Mouse (Mus musculus): Measurements from ENCODE around the gene Endov. TPM values are rescaled to one million over a fixed set of nuclear protein-coding genes. Genes with fewer than 3 reads are reported as not detected.

Endov gene
- polyA plus RNA-seq, 1 experiment from 2014 or later: 17.1 TPM

DNA sequence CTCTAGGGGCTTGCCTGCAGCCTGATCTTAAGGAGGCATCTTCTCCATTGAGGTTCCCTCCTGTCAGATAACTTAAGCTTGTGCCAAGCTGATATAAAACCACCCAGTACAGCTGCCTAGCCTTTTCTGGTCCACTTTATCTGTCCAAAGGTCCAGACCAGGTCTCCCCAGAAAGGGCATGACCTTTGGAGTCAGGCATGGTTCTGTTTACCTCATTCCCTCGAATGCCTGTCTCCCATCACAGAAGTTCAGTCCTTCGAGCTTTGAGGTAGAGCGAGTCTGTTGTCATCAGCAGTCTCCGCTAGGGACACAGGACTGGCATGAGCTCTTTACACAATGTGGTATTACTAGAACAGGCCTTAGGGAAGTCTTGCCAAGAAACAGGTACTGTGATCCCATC lies 15.2 kb downstream of the Endov start:
- Histone ChIP-seq H3K27me3 (no peaks in the 10 kb centered on the region), H3K9me3 (no peaks in the 10 kb centered on the region), H3K9ac (no peak overlapping the region), H3K36me3 (peaks cover 69% of the 10 kb centered on the region), H3K4me3 (no peak overlapping the region), H3K4me2 (replicated peaks) (no peak overlapping the region), H3K27ac (no peak overlapping the region), H3K4me1 (peaks cover 5% of the 10 kb centered on the region; the same call in 1 of the 2 replicates)
- ATAC-seq (ENCODE audit: low FRiP score, low read depth): no peak
- WGBS: 77% methylated on average over 4 of the region's 4 CpGs

DNA sequence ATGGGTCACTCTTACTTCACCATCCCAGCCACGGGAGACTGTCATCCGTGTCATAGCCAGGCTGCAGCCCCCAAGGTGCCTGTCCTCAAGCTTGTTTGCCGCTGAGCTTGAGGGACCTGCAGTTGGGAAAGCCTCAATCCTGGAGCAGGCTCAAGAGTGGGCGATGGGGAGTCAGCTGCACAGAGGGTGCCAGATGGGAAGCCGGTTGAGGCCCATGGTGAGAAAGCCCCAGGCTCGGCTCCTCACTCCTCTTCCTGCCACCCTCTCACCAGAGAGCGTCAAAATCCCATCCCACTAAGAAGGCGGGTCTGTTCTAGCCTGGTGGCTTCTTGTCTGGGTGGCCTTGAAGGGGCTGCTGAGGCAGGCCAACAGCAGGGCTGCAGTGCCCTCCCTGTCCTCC lies 16.6 kb downstream of the Endov start:
- H3K27me3 ChIP-seq: no peaks in the 10 kb centered on the region
- H3K4me2 ChIP-seq (replicated peaks): no peak overlapping the region
- H3K9me3 ChIP-seq: no peaks in the 10 kb centered on the region
- peaks cover 55% of the 10 kb centered on the region for H3K36me3 ChIP-seq
- H3K27ac ChIP-seq: no peak overlapping the region
- peaks cover 5% of the 10 kb centered on the region for H3K4me1 ChIP-seq
- H3K4me3 ChIP-seq: no peak overlapping the region
- 84% methylated on average over 8 of the region's 8 CpGs for WGBS
- ATAC-seq (ENCODE audit: low FRiP score, low read depth): no peak
- no peak overlapping the region for H3K9ac ChIP-seq

- peaks cover 45% of the 10 kb centered on the region for H3K36me3 ChIP-seq
- no peak overlapping the region for H3K27ac ChIP-seq
- ATAC-seq (ENCODE audit: low FRiP score, low read depth): no peak
- H3K9ac ChIP-seq: no peak overlapping the region
- H3K4me1 ChIP-seq: peaks cover 20% of the 10 kb centered on the region
- H3K4me2 ChIP-seq (replicated peaks): no peak overlapping the region
- H3K4me3 ChIP-seq: no peak overlapping the region
- H3K27me3 ChIP-seq: peaks cover 7% of the 10 kb centered on the region
- WGBS: 74% methylated on average over 5 of the region's 5 CpGs
- H3K9me3 ChIP-seq: no peaks in the 10 kb centered on the region
These were observed 18.1 kb downstream of the Endov start for GRCm38 (mm10) chr11:119509165-119509776.

DNA sequence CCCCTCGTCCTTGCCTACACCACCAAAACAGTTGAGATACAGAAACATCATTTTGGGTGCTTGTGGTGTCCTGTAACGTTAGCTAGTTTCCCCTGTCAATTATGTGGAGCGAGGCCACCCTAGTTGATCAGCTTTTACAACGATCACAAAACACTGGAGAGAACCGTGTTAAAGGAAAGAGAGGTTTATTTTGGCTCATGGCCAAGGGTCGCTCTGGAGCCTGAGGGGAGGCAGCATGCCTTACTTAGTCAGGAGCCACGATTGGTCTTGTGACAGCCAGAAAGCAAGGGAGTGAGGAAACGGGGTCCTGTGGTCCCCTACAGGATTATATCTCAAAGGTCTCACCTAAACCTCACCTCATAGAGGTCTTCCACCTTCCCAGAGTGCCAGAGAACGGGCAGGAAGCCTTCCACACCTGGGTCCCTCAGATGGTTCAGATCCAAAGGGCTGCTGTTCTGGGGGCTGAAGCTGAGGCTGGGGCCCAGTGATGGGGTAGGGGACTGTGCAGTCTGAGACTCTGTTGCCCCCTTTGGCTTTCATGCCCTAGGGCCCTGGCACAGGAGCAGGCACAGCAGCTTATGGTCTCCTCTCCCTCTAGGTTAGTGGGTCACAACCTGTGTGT lies 22.0 kb downstream of the Endov start:
- 34% methylated on average over 9 of the region's 9 CpGs for WGBS
- peaks cover 34% of the 10 kb centered on the region for H3K27me3 ChIP-seq

GRCm38 (mm10) chr11:119514108-119514860 lies 23.1 kb downstream of the Endov start:
- peaks cover 2% of the 10 kb centered on the region; the same call in 1 of the 2 replicates for H3K36me3 ChIP-seq
- H3K9me3 ChIP-seq: no peaks in the 10 kb centered on the region
- no peak overlapping the region for H3K27ac ChIP-seq
- H3K9ac ChIP-seq: 0 out of 2 replicates have a peak overlapping the region, but pooled peaks have one; percentile 51
- ATAC-seq (ENCODE audit: low FRiP score, low read depth): no peak
- no peak overlapping the region for H3K4me3 ChIP-seq
- peaks cover 34% of the 10 kb centered on the region for H3K27me3 ChIP-seq
- peak overlapping the region; percentile 61 for H3K4me2 ChIP-seq (replicated peaks)
- peaks cover 36% of the 10 kb centered on the region for H3K4me1 ChIP-seq
- 48% methylated on average over 16 of the region's 16 CpGs for WGBS

More for the DNA sequence above, 22.0 kb downstream of the Endov start:
- Histone ChIP-seq H3K36me3 (peaks cover 13% of the 10 kb centered on the region), H3K9me3 (no peaks in the 10 kb centered on the region), H3K27ac (no peak overlapping the region), H3K9ac (no peak overlapping the region), H3K4me2 (replicated peaks) (no peak overlapping the region), H3K4me3 (no peak overlapping the region), H3K4me1 (peaks cover 36% of the 10 kb centered on the region)
- no peak for ATAC-seq (ENCODE audit: low FRiP score, low read depth)

- H3K9me3 ChIP-seq: no peaks in the 10 kb centered on the region
- WGBS: 3% methylated on average over 21 of the region's 21 CpGs
- peaks cover 34% of the 10 kb centered on the region for H3K27me3 ChIP-seq
- H3K9ac ChIP-seq: 0 out of 2 replicates have a peak overlapping the region, but pooled peaks have one; percentile 51
- H3K4me3 ChIP-seq: peak overlapping the region; percentile 30
- peak; percentile 25; the same call in 1 of the 2 replicates for ATAC-seq (ENCODE audit: low FRiP score, low read depth)
- no peaks in the 10 kb centered on the region for H3K36me3 ChIP-seq
- H3K4me2 ChIP-seq (replicated peaks): peak overlapping the region; percentile 61
- H3K4me1 ChIP-seq: peaks cover 36% of the 10 kb centered on the region
- H3K27ac ChIP-seq: no peak overlapping the region
These were observed 24.0 kb downstream of the Endov start for GRCm38 (mm10) chr11:119514967-119515636.

DNA sequence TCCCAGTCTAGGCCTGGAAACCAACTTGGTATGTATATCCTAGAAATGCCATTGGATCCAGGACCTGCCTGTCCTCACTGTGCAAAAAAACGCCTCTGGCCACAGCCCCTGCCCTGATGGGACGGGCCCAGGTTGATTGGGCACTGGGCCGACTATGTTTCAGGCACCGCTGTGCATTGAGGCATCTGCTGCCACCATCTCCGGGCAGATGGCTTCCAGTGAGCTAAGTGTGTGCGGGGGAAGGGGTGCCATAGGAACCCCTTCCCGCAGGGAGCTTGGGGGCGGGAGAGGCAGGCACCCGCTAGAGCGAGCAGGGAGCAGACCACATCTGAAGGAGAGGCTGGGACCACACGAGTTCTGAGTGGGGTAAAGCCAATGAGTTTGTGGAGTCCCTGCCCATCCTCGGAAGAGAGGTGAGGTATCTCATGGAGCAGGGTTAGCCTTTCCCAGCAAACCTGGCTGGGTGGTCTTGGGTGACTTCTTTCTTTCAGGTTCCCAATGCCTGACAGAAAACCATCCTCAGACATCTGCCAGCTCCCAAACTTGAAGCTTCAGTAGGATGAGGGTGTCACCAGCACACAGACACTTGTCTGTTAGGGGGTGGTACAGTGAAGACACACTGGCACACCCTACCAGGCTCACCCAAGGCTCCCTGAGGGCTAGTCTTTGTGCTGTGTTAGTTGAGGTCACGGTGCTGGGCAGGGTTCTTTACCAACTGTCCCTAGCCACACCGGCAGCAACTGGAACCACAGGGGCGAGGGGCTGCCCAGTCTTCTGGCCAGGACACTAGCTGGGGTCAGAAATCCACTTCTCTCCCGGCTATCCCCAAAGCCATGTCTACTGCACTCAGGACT lies 24.9 kb downstream of the Endov start:
- H3K9me3 ChIP-seq: no peaks in the 10 kb centered on the region
- WGBS: 75% methylated on average over 16 of the region's 16 CpGs
- no peak for ATAC-seq (ENCODE audit: low FRiP score, low read depth)
- H3K4me2 ChIP-seq (replicated peaks): peak overlapping the region; percentile 61; the same call in 1 of the 2 replicates
- H3K4me3 ChIP-seq: no peak overlapping the region
- H3K4me1 ChIP-seq: peaks cover 31% of the 10 kb centered on the region
- no peaks in the 10 kb centered on the region for H3K36me3 ChIP-seq
- H3K27ac ChIP-seq: no peak overlapping the region
- no peak overlapping the region for H3K9ac ChIP-seq
- peaks cover 34% of the 10 kb centered on the region for H3K27me3 ChIP-seq

- H3K27me3 ChIP-seq: peaks cover 34% of the 10 kb centered on the region
- H3K9me3 ChIP-seq: peaks cover 4% of the 10 kb centered on the region; the same call in 1 of the 2 replicates
- 66% methylated on average over 12 of the region's 12 CpGs for WGBS
- peaks cover 31% of the 10 kb centered on the region for H3K4me1 ChIP-seq
- ATAC-seq (ENCODE audit: low FRiP score, low read depth): no peak
- no peaks in the 10 kb centered on the region for H3K36me3 ChIP-seq
- no peak overlapping the region for H3K4me2 ChIP-seq (replicated peaks)
- H3K9ac ChIP-seq: no peak overlapping the region
- no peak overlapping the region for H3K27ac ChIP-seq
- H3K4me3 ChIP-seq: no peak overlapping the region
These were observed 25.7 kb downstream of the Endov start for GRCm38 (mm10) chr11:119516677-119517361.

DNA sequence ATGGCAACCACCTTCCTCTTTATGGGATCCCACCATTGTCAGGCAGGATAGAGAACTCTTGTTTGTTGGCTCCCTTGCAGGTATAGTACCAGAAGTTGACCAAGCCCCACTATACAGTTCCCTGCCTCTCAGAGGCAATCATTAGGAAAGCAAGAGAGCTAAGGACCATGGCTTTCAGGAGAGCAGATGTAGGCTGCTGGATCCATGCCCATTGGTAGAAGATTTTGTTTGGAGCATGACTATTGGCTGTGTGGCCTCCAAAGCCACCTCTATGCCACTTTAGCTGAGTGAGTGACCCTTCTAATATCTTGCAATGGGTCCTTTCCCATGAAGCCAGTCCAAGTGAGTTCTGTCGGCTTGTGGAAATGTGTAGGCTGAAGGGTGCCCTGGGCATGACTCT lies 28.2 kb downstream of the Endov start:
- Histone ChIP-seq H3K4me1 (peaks cover 15% of the 10 kb centered on the region), H3K4me3 (no peak overlapping the region), H3K4me2 (replicated peaks) (no peak overlapping the region), H3K27me3 (peaks cover 26% of the 10 kb centered on the region), H3K27ac (no peak overlapping the region), H3K9me3 (peaks cover 4% of the 10 kb centered on the region; the same call in 1 of the 2 replicates), H3K36me3 (no peaks in the 10 kb centered on the region), H3K9ac (no peak overlapping the region)
- ATAC-seq (ENCODE audit: low FRiP score, low read depth): no peak
- 90% methylated on average over 1 of the region's 1 CpGs for WGBS

DNA sequence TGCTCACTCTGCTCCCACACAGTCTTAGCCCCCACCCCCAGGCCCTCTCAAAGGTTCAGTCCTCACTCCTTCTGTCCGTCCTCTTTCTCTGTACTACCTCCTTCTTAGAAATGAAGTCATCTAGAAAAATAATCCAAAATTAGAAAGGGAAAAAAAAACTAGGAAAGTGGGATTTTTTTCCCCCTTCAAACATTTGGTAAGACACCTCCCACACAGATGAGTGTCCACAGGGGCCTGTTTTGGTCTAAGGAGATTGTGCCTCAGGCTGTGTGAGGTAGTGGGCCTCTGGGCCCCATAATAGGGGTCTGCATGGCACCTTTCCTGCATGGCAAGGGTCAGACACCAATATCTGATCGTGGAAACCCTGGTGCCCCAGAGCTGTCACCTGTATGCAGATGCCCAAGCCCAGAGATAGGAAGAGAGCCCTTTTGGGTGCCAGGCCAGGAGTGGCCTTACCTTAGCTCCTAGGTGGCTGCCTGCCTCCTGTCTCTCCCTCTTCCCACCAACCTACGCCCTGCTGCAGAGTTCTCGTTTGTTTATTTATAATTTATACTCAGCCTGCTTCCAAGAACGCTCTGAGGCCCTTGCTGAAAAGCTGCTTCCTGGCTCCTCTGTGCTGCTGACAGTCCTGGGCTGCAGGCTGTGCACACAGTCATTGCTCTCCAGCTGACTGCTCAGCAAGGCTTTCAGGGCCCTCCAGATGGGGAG lies 29.0 kb downstream of the Endov start:
- H3K4me3 ChIP-seq: no peak overlapping the region
- H3K4me1 ChIP-seq: peaks cover 7% of the 10 kb centered on the region
- no peak overlapping the region for H3K9ac ChIP-seq
- H3K9me3 ChIP-seq: peaks cover 4% of the 10 kb centered on the region; the same call in 1 of the 2 replicates
- H3K36me3 ChIP-seq: no peaks in the 10 kb centered on the region
- ATAC-seq (ENCODE audit: low FRiP score, low read depth): no peak
- no peak overlapping the region for H3K27ac ChIP-seq
- 62% methylated on average over 5 of the region's 5 CpGs for WGBS
- H3K27me3 ChIP-seq: peaks cover 18% of the 10 kb centered on the region
- no peak overlapping the region for H3K4me2 ChIP-seq (replicated peaks)

Measured in limb, embryonic 13.5 days (tissue).